Mouse (Mus musculus) inflammation-experienced regulatory T-cells, adult 6 months (primary cell): ENCODE data around the gene Apon. TPM values are rescaled to one million over a fixed set of nuclear protein-coding genes. Genes with fewer than 3 reads are reported as not detected.
A peak's percentile ranks its signal among the peaks of the same experiment; 100 is the strongest.
"Not testable (repeated sequence)": the region's sequence is repeated elsewhere in the genome, so short reads cannot be mapped to it uniquely, and the experiment has no call there.

Source experiments
- ATAC-seq: one replicate; pipeline ENCODE4 v1.8.0; 2017
- polyA plus RNA-seq, 3 experiments: library from polyadenylated mRNA; unstranded; fragments of 100-300 nt; shearing (Covaris generic); gene quantifications; one replicate each; pipeline ENCODE4 v1.2.1; 2017

Apon gene
- polyA plus RNA-seq, 3 experiments from 2014 or later, result 0.34 TPM; not detected in 2

- no peak for ATAC-seq
Observed at GRCm38 (mm10) chr10:128278158-128278557, 24.3 kb downstream of the Apon start.

- ATAC-seq, result no peak
Observed at GRCm38 (mm10) chr10:128280943-128281342, 27.0 kb downstream of the Apon start.

GRCm38 (mm10) chr10:128281682-128282081 lies 27.8 kb downstream of the Apon start:
- ATAC-seq, result no peak

GRCm38 (mm10) chr10:128282886-128283450 lies 29.1 kb downstream of the Apon start:
- no peak for ATAC-seq

GRCm38 (mm10) chr10:128283604-128284579 lies 30.0 kb downstream of the Apon start:
- no peak for ATAC-seq

- ATAC-seq, result not testable (repeated sequence)
Observed at GRCm38 (mm10) chr10:128290594-128290993, 36.7 kb downstream of the Apon start.

GRCm38 (mm10) chr10:128296370-128297090 lies 42.6 kb downstream of the Apon start:
- ATAC-seq, result no peak

- no peak for ATAC-seq
Observed at GRCm38 (mm10) chr10:128297221-128297620, 43.3 kb downstream of the Apon start.

- ATAC-seq, result no peak
Observed at GRCm38 (mm10) chr10:128297622-128298021, 43.7 kb downstream of the Apon start.

GRCm38 (mm10) chr10:128298243-128298642 lies 44.3 kb downstream of the Apon start:
- ATAC-seq, result no peak

GRCm38 (mm10) chr10:128298702-128299171 lies 44.8 kb downstream of the Apon start, which contains the start of gene Il23a:
Gene Il23a, minus strand, starts transcription at chr10:128298752.
- ATAC-seq, result no peak

GRCm38 (mm10) chr10:128302357-128302756 lies 48.5 kb downstream of the Apon start:
- ATAC-seq, result no peak

- peak; percentile 2 for ATAC-seq
Observed at GRCm38 (mm10) chr10:128302785-128303125, 48.9 kb downstream of the Apon start.

- peak; percentile 99 for ATAC-seq
Observed at GRCm38 (mm10) chr10:128303126-128304021, 49.5 kb downstream of the Apon start, which contains the start of gene Pan2. Gene Pan2, plus strand, starts transcription at chr10:128303335.

Other genes with a start within 250 kb of the Apon start
- not detected for gene Hsd17b6, start 246.5 kb upstream of the Apon start, polyA plus RNA-seq
- gene Prim1, start 238.9 kb upstream of the Apon start, polyA plus RNA-seq, result 10 to 100 TPM; 18.1 to 73.7 (median 18.2) TPM
- 1,000 to 10,000 TPM in 2 of 3 experiments, 100 to 1,000 TPM in 1; 923 to 1,212 (median 1,047) TPM for gene Naca, start 218.5 kb upstream of the Apon start, polyA plus RNA-seq
- gene Ptges3, start 195.1 kb upstream of the Apon start, polyA plus RNA-seq, result 100 to 1,000 TPM; 186 to 360 (median 347) TPM
- gene Atp5b, start 170.8 kb upstream of the Apon start, polyA plus RNA-seq, result 100 to 1,000 TPM; 459 to 529 (median 464) TPM
- 10 to 100 TPM; 37.9 to 63.7 (median 44.3) TPM for gene Baz2a, start 162.5 kb upstream of the Apon start, polyA plus RNA-seq
- gene Rbms2, start 73.8 kb upstream of the Apon start, polyA plus RNA-seq, result 10 to 100 TPM; 24.7 to 29.4 (median 27.8) TPM
- gene Gls2, start 59.6 kb upstream of the Apon start, polyA plus RNA-seq, result under 1 TPM in 2 of 3 experiments, not detected in 1; 0.28 to 0.58 TPM
- gene Spryd4, start 42.3 kb upstream of the Apon start, polyA plus RNA-seq, result 10 to 100 TPM in 2 of 3 experiments, 1 to 10 TPM in 1; 7.1 to 13.6 (median 13.5) TPM
- not detected for gene Mip, start 28.3 kb upstream of the Apon start, polyA plus RNA-seq
- gene Timeless, start 22.0 kb upstream of the Apon start, polyA plus RNA-seq, result 10 to 100 TPM; 23.2 to 45.9 (median 27.2) TPM
- not detected for gene Apof, start 14.6 kb downstream of the Apon start, polyA plus RNA-seq
- 10 to 100 TPM; 46.5 to 69.6 (median 52.5) TPM for gene Stat2, start 16.5 kb downstream of the Apon start, polyA plus RNA-seq
- gene Il23a, start 44.7 kb downstream of the Apon start, polyA plus RNA-seq, result not detected
- 10 to 100 TPM; 17.4 to 36.9 (median 27.5) TPM for gene Pan2, start 49.2 kb downstream of the Apon start, polyA plus RNA-seq
- 100 to 1,000 TPM; 101 to 106 (median 102) TPM for gene Cnpy2, start 68.4 kb downstream of the Apon start, polyA plus RNA-seq
- 100 to 1,000 TPM; 138 to 155 (median 155) TPM for gene Cs, start 83.6 kb downstream of the Apon start, polyA plus RNA-seq
- 10 to 100 TPM; 12.8 to 19.9 (median 17.3) TPM for gene Coq10a, start 114.9 kb downstream of the Apon start, polyA plus RNA-seq
- gene Ankrd52, start 123.0 kb downstream of the Apon start, polyA plus RNA-seq, result 1 to 10 TPM; 1.7 to 6.7 (median 3.6) TPM
- not detected for gene Slc39a5, start 147.1 kb downstream of the Apon start, polyA plus RNA-seq
- 10 to 100 TPM; 68.8 to 87.0 (median 73.8) TPM for gene Nabp2, start 157.4 kb downstream of the Apon start, polyA plus RNA-seq
- 10 to 100 TPM; 25.2 to 42.2 (median 37.9) TPM for gene Rnf41, start 157.6 kb downstream of the Apon start, polyA plus RNA-seq
- 10 to 100 TPM; 53.1 to 64.4 (median 57.2) TPM for gene Smarcc2, start 205.2 kb downstream of the Apon start, polyA plus RNA-seq
- 1,000 to 10,000 TPM in 1 of 3 experiments, 100 to 1,000 TPM in 2; 949 to 1,454 (median 955) TPM for gene Myl6, start 240.0 kb downstream of the Apon start, polyA plus RNA-seq
- 1 to 10 TPM; 2.7 to 4.6 (median 4.5) TPM for gene Myl6b, start 244.6 kb downstream of the Apon start, polyA plus RNA-seq